Mouse (Mus musculus): ENCODE data around the gene Prpf8.

DNA sequence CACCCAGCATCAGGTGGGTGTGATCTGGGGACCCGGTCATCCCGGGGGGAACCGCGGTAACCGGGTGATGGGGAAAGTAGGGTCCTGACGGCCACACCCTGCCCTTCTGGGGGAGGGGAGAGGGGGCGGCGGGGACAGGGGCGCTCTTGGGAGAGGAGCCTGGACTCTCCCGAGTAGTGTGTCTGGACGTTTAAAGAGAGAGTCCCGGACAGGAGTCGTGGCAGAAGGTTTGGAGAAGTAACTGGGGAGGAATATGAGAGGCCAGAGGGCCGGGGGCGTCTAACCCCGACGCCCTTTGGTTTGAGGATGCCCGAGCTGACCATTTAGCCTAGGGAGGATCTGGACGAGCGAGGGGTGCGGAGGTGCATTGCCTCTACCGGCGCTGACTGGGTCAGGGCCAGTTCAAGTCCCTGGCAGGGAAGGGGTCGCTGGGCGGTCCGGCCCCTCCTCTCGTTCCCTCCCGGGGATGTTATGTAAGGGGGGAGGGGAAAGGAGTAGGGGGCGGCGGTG is 24.8 kb upstream of the Prpf8 start:
- TF ChIP-seq FLI1 (IDR thresholded peaks at IDR 0.05; ENCODE audit: low read length) (no peak), GATA1 (IDR thresholded peaks at IDR 0.05; ENCODE audit: borderline replicate concordance, low read length) (no peak)
